Mouse (Mus musculus) lung, adult 2 months (tissue): Measurements from ENCODE around the gene Myh8.

Experiments used
- CTCF ChIP-seq: fragments of 200-500 bp; IDR thresholded peaks from 2 replicates; pipeline ENCODE4 v1.5.1; 2011; ENCODE audit warnings: mild to moderate bottlenecking, low read length, control low read depth; ENCODE audit not compliant: insufficient read depth
- POLR2A ChIP-seq: fragments of 200-500 bp; IDR thresholded peaks from 2 replicates; pipeline ENCODE4 v1.6.1; 2011; ENCODE audit warnings: low read depth, mild to moderate bottlenecking, control low read depth, low read length, borderline replicate concordance; ENCODE audit errors: extremely low read depth

GRCm38 (mm10) chr11:67353011-67353410 lies 76.1 kb downstream of the Myh8 start:
- no peak for TF ChIP-seq POLR2A
- no peak for TF ChIP-seq CTCF
